Mouse (Mus musculus): ENCODE measurements around the gene Agpat2.

The Agpat2 gene

DNA sequence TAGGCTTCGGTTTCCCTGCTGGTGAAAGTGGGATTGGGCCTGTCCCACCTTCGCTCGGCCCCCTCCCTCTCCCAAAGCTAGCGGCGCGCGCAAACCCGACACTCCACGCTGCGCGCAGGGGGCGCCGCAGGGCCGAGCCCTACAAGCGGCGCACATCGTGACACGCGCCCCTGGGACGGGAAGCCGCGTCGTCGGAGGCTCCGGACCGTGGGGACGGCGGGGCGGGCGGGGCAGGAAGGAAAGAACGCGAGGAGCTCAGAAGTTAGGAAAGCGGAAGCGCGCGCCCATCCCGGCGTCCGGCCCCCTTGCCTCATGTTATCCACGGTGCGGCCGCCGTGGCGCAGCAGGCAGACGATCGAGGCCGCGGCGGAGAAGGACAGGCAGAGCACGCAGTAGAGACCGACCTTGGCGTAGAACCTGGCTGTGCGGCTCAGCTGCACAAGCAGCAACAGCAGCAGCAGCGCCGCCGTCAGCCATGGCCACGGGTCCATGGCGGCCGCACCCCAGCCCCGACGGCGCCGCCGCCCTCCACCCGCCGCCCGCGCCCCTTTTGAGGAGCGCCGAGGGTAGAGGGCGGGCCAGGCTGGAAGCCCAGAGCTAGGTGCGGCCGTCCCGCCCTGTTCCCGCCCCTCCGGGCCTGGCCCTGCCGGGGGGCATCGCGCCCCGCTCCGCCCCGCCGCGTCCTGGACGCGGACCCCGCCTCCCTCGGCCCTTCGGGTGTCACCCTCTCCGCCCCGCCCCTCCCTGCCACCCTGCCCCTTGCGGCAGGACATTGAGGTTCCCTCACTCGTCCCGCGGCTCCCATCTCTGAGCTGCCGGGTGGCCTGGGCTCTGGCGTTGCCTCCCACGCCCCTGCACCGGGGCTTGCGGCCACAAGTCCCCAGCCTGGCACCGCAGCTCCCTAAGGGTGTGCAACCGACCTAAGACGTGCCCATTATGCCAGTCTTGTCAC, at the start of gene Agpat2:
Gene Agpat2, minus strand, starts transcription at position 698 of the 952 bp plus-strand sequence.
- in situ Hi-C loops (cut with MboI; ENCODE audit: unreplicated experiment in 2 of 2) = no loop called here

DNA sequence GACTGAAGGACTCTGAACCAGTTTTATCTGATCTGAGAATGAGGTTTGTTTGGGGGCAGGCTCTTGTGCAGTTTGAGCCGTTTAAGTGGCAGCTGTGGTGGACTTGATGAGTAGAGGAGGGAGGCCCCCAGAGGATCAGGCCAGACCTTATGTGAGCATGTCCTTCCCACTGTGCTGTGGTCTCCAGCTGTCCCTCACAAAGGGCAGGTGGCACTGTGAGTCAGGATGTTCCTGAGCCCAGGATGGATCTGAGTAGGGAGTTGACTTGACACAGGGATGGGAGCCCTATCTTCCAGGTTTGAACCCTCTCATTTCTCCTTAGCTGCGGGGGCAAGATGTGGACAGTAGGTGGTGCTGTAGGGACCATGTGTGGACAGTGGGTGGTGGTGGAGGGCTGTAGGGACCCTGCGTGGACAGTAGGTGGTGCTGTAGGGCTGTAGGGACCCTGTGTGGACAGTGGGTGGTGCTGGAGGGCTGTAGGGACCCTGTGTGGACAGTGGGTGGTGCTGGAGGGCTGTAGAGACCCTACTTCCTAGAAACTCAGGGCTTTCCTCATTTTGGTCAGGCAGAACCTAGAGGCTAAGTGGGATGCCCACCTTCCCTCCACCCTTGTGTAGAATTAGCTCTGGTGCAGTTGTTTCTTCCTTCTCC, 42.6 kb upstream of the Agpat2 start:
- in situ Hi-C loops (cut with MboI; ENCODE audit: unreplicated experiment in 2 of 2) = loop anchor here (5.0 kb wide), 2 partner anchors 391 to 591 kb away; no protein-coding TSS in a partner anchor

GRCm38 (mm10) chr2:26643942-26644341, 39.7 kb upstream of the Agpat2 start:
- in situ Hi-C loops (cut with MboI; ENCODE audit: unreplicated experiment in 2 of 2) = loop anchor here in 1 of 2 experiments (5.0 kb wide), 1 partner anchor 263 kb away; no protein-coding TSS in a partner anchor

DNA sequence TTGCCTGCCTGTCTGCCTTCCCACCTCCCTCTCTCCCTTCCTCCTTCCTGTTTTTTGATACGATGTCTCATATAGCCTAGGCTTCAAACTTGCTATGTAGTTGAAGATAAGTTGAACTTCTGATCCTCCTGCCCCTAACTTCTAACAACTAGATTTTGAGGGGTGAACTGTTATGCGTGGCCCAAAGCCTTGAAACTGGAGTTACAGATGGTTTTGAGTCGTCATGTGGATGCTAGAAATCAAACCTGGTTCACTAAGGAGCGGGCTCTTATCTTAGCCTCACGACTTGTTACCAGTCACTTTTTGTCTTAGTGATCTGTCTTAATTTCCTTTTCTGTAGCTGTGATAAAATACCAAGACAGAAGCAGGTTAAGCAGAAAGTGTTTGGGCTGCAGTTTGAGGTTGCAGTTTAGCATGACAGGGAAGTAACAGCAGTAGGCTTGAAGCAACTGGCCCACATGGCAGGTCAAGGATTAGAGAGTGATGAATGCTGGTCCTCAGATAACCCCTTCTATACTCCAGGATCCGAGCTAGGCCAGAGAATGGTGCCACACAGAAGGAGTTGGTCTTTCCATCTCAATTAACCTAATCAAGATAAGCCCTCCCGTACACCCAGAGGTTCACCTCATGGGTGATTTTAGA, 36.9 kb upstream of the Agpat2 start:
- in situ Hi-C loops (cut with MboI; ENCODE audit: unreplicated experiment in 2 of 2) = loop anchor here in 1 of 2 experiments (5.0 kb wide), 1 partner anchor 266 kb away; no protein-coding TSS in a partner anchor

DNA sequence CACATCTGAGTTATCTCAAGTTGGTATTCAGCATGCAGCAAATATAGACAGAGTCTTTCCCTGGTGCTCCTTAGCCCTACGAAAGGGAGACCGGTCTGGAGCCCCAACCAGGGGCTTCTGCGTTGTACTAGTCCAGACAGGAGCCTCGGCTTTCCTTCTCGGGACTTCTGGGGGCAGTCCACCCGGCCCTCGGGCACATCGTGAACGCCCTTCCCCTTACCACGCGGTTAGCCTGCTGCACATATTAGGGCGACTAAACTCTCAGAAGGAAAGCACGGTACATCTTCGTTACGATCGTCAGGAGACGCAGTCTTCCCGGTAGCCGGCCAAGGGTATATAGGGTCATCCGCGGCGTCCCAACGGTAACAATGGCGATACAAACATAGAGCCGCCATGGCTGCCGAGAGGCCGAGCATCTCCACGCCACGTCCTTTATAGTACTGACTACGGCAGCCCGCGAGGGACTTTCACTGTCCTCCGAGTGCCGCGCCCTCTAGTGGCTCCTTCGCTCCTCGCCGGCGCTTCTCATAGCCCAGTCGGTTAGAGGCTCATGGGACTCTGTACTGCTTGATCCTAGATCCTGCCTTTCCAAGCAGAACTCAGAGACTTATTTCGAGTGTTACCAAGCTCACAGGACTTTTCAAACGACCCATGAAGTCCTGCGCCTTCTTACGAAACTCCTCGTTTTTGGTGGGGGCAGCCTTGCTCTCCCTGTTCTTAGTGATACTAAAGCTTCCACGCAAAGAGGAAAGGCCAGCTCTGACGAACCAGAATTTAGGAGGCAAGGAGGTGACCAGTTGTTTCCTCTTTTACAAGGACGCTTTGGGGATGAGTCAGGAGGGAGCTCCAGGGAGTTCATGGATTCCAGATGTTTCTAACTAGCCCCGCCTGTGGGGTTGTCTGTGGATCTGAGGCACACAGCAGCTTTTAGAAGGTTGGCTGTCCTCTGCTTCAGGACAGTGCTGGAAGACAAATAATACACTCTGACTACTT, 35.9 kb upstream of the Agpat2 start:
- in situ Hi-C loops (cut with MboI; ENCODE audit: unreplicated experiment in 2 of 2) = loop anchor here (5.0 kb wide), 2 partner anchors 43 to 267 kb away; no protein-coding TSS in a partner anchor

DNA sequence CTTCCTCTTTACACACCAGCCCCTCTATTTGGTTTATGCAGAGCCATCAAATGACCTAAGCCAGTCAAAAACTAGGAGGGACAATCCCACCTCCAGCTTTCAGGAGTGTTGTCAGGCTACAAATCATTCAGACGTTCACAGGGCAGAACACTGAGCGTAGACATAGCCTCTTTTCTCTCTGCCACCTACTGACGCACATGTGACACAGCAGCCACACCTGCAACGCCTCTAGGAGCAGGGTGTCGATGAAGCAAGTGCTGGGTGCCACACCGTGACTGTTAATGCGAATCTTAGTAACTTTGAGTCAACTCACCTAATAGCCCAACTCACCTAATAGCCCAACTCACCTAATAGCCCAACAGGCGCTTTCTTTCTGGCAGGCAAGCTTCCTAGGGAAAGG, 34.9 kb upstream of the Agpat2 start:
- in situ Hi-C loops (cut with MboI; ENCODE audit: unreplicated experiment in 2 of 2) = loop anchor here (5.0 kb wide), 1 partner anchor 42 kb away; no protein-coding TSS in a partner anchor

- in situ Hi-C loops (cut with MboI; ENCODE audit: unreplicated experiment in 2 of 2) = loop anchor here (5.0 kb wide), 1 partner anchor 41 kb away; no protein-coding TSS in a partner anchor
Measured at GRCm38 (mm10) chr2:26638572-26638971, 34.4 kb upstream of the Agpat2 start.

- in situ Hi-C loops (cut with MboI; ENCODE audit: unreplicated experiment in 2 of 2) = loop anchor here (5.0 kb wide), 1 partner anchor 41 kb away; no protein-coding TSS in a partner anchor
Measured at GRCm38 (mm10) chr2:26638039-26638438, 33.8 kb upstream of the Agpat2 start.

DNA sequence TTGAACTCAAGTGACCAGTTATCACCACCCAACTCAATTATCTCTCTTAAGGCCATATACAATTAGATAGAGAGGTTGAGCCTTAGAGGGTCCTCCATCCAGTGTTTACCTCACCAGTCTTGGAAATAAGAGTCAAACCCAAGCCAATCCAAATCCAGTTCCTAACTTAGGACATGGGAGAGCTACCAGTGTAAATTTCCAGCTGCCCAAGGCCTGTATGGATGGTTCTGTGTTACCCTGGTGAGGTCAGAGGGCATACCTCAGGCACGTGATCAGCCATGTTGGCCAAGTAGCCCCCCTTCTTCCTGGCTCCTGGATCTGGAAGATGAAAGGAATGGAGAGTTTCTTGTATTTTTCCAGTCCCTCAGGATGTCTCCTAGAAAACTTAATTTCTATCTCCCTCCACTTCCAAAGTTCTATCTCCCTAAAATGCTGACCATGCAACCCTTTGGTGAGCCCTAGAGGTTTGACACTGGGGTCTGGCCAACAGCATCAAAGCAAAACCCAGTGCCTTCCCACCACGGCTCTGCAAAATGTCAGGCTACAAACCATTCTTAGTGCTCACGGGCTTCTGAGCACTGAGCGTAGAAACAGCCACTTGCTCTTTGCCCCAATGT, 33.2 kb upstream of the Agpat2 start:
- in situ Hi-C loops (cut with MboI; ENCODE audit: unreplicated experiment in 2 of 2) = loop anchor here (5.0 kb wide), 1 partner anchor 40 kb away; no protein-coding TSS in a partner anchor

- in situ Hi-C loops (cut with MboI; ENCODE audit: unreplicated experiment in 2 of 2) = loop anchor here (5.0 kb wide), 1 partner anchor 39 kb away; no protein-coding TSS in a partner anchor
Measured at GRCm38 (mm10) chr2:26636325-26636635, 32.1 kb upstream of the Agpat2 start.

- in situ Hi-C loops (cut with MboI; ENCODE audit: unreplicated experiment in 2 of 2) = loop anchor here (5.0 kb wide), 1 partner anchor 38 kb away; no protein-coding TSS in a partner anchor
Measured at GRCm38 (mm10) chr2:26635489-26636324, 31.5 kb upstream of the Agpat2 start.

DNA sequence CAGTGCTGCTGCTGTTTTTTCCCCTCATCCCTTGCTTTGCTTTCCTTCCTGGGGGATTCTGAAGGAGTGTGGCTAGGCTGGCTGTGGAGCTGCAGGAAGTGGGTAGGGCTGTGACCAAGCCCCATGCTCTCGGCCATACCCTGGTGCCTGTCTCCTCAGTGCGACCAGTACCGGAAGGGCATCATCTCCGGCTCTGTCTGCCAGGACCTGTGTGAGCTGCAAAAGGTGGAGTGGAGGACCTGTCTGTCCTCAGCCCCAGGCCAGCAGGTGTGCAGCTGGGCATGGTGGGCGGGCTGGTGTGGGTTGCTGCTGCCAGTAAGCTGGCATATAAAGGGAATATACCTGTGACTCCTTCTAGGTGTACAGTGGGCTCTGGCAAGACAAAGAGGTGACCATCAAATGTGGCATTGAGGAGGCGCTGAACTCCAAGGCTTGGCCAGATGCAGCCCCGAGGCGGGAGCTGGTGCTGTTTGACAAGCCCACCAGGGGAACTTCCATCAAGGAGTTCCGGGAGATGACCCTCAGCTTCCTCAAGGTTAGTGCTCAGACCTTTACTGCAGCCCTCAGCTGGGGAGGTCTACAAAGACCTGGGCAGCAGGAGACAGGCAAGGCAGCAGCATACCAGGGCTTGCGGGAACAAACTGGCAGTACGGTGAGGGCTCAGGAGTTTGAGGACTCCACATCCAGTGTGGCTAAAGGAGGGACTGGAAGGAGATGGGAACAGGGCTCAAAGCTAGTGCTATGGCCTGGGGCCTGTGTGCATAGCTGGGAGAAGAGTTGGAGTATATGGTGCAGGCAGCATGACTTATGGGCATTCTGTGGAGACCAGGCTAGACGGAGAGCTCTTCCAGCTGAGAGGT, 30.6 kb upstream of the Agpat2 start:
- in situ Hi-C loops (cut with MboI; ENCODE audit: unreplicated experiment in 2 of 2) = loop anchor here (5.0 kb wide), 1 partner anchor 38 kb away; no protein-coding TSS in a partner anchor

DNA sequence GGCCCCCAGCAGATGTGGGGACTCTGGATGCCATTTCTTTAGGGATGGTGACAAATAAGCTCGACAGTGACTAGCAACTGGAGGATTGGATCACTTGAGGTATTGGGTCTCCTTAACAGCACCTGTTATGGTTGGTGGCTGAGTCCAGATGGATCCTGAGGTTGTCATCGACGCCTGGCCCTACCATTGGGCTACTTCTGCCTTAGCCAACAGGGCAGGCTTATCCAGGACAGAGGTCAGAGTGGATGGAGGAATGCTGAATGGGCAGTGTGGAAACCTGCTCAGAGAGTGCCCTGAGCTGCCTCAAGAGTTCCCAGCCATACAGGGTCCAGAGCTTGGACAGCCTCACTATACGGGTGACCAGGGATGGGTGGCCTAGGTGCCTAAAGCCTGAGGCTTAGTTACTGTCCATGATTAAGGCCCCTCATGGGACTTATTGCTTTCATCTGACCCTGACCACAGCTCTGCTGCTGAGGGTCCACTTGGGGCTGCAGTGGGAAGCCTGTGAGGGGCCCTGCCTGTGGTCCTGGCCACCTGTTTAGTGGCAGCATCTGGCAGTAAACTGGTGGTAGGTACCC, 29.8 kb upstream of the Agpat2 start:
- in situ Hi-C loops (cut with MboI; ENCODE audit: unreplicated experiment in 2 of 2) = no loop called here

DNA sequence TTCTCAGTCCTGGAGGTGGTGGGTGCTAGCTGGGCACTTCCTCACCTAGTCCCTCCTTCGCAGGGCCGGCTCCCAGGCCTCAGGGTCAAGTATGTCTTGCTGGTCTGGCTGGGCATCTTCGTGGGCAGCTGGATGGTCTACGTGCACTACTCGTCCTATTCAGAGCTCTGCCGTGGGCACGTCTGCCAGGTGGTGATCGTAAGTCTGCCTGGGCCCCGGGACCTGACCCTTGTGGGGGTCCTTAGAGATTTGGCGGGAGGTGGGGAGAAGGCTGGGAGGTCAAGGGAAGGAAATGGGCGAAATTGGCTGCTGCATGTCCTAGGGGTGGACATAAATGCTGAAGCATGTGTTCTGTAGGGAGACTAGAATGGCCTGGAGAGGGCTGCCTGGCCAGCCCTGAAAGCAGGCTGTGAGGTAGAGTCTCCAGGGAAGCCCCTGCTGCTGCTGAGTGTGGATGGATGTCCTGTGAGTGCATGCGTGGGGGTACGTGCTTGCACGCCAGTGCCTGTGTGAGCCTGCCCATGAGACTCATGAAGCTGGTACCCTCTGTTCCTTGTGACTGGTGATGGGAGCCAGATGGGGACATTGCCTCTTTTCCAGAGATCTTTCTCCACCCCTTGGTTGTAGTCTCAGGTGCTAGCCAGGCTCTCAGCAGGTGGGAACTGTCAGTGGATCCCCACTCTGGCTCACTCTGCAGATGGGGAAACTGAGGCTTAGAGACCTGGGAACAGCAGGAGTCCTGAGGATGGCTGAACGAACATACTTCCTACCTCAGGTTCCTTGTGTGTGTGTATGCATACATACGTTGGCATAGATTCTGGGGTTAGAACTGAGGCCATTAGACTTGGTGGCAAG, 28.6 kb upstream of the Agpat2 start:
- in situ Hi-C loops (cut with MboI; ENCODE audit: unreplicated experiment in 2 of 2) = no loop called here

DNA sequence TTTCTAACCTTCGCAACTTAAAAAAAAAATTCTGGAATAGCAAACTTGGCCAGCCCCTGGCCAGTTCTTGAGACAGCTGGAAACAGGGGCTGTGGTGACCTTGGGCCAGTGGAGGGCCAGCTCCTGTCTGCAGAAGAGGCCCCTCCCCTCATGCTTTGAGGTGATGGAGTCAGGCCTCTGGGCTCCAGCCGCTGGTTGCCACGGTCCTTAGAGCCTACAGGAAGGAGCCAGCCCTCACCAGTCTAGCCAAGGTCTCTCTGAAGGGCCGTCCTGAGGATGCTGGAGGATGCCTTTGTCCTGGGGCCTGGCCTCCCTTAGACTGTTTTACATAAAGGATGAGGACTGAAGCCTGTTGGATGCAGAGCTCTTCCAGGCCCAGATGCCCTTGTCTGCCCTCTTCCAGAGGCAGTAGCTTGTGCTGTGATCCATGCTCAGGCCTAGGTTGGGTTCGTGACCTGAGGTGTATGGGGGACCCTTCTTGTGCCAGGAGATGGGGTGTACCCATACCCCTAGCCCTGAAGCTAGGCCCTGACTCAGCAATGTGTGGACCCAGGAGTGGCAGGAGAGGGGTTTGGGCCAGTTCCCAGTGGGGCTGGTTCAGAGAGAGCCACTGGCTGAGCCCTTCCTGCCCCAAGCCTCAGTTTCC, 24.7 kb upstream of the Agpat2 start:
- in situ Hi-C loops (cut with MboI; ENCODE audit: unreplicated experiment in 2 of 2) = no loop called here
